Mouse (Mus musculus) cerebellum, postnatal 36 days (tissue): ENCODE measurements around the gene Ak2.
A peak's percentile ranks its signal among the peaks of the same experiment; 100 is the strongest.

ENCODE experiments used
- DNase-seq, 2 experiments: peaks; one replicate each; pipeline ENCODE4 v3.0.0; 2021 to 2022; ENCODE audit warnings: mixed read lengths in 2 of 2

Ak2 gene

DNA sequence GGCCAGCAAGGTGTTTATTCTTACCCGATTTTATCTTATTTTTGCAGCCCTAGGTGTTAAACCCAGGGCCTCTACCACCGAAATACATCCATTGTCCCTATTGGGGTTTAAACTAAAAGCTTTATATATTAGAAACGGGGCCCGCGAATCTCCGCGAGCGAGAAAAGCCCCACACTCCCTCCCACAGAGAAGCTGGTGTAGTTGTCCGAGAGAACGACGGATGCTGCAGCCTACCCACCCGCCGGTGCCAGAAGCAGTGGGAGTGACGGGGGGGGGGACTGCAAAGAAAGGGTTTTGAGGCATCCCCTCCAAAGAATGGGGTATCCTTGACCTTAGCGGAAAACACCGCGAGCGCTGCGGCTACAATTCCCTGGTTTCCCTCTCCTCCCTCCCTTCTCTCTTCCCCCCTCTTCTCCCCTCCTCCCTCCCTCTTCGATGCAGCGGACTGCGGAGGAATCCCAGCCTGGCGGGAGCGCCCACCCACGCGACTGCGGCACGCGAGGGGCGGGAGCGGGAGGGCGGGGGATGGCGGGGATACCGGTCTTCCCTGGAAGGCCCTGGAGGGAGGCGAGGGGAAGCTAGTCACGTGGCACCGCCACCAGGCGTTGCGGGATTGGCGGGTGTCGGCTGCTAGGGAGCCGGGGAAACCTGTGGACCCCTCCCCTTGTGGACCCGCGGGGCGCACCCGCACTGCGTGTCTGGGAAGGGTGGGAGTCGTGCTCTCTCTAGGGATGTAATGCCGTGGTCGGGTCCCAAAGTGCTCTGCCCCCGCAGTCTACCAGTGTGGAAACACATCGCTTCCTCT is 56.9 kb downstream of the Ak2 start:
- DNase-seq: peak; percentile 89 to 94

DNA sequence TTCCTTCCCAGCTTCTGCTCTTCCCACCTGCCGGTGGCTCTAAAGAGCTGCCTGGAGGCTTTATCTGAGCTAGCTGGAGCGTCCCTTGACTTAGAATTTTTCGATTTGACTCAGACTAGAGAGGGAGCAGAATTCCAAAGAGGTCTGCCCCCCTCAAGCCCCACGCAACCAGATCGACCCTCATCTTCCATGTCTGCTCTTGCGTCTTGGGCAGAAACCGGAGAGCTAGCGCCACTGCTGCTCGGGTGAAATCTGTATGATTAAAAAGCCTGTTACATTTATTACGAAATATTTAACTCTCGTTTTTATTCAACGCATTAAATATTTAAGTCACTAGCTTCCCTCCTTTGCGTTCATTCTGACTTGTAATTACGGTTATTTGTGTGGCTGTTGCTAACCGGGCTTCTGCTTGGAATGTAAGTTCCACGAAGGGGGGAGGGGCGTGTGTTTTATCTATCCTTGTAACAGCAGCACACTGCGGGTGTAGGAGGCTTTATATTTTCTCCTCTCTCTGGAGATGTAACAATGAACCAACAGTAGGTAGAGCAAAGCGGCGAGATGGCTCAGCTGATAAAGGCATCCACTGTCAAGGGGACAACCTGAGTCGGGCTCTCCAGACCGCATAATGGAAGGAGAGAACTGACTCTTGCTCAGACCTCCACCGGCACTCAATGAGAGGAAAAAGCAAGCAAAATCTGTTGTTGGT is 57.7 kb downstream of the Ak2 start:
- peak; percentile 55 to 65 for DNase-seq

DNA sequence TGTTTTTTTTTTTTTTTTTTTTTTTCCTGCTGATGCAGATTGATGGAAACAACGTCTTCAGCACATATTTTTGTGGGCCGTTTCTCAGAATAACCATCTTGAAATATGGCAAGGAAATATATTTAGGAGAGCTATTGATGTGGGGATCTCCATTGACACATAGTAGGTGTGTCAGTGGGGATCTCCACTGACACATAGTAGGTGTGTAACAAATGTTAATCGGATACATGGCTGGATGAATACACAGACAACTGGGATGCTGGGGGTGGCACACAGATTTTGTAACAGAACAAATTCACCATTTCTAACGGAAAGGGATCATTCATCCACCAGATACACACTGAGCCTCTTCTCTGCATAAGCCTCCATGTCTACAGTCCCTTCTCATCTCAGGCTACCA is 58.6 kb downstream of the Ak2 start:
- no peak for DNase-seq

DNA sequence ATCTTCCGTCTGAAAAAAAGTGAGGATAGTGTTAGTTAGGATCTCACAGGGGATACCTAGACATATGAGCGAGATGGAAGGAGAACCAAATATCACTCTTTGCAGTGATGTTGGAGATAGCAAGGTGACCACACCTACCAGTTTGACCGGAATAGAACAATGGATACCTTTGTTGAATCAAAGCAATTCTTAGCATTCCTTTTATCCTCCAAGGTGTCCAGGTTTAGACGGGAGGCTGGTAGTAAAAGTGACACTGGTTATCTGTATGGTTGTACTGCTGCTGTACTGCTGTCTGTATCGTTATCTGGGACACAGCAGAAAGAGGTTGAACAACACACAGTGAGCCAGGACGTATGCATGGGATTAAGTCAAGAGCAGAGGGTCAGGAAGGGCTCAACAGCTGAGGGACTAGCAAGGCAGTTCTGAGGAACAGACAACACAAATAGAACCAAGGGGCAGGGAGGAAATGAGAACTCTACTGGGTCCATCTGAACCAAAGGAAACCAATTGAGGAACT is 59.2 kb downstream of the Ak2 start:
- DNase-seq: no peak

DNA sequence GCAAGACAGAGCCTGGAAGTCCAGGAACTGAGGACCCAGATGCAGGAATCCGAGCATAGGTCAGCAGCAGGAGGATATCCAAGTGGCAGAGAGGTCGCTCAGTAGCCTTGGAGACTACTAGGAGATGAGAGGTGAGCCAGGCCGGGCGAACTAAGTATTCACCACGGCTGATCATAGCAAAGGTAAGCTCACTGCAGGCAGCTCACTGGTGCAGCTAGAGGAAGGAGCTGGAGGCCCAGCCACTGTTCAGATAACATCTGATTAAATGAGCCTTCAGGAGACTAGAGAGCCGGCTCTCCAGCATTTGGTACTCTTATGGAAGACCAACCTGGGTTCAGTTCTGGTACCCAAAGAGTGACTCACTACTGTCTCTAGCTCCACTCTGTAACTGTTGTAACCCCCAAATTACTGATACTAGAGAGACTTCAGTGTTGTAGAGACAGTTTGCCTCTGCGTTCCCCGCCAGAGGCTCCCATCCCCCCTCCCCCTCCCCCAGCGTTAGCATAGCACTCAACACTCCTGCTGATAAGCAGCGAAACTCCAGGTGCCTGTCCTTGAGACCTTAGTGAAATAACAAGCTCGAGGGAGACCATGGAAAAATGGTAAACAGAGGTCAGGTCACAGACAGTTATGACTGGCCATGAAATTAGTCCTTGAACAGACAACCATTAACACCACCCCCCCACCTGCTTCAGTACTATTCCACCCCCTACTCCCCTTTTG is 59.9 kb downstream of the Ak2 start:
- no peak for DNase-seq

DNA sequence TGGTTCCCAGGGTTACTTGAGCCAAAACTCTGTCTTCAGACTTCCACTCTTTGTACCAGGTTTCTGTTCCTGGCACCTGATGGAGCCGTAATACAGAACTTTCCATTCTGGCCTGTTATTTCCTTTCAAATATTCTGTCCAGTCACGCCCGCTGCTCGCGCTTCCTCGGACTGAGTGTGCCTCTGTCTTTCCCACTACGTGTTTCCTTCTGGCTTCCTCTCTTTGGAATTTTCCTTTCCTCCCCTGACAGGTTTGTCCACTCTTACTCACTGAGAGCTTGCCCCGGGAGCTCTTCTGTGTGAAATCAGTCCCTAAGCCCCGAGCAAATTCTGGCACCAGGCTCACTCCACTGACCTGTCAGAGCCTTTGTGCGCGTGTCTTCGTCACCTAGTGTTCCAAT is 63.0 kb downstream of the Ak2 start:
- DNase-seq: no peak

DNA sequence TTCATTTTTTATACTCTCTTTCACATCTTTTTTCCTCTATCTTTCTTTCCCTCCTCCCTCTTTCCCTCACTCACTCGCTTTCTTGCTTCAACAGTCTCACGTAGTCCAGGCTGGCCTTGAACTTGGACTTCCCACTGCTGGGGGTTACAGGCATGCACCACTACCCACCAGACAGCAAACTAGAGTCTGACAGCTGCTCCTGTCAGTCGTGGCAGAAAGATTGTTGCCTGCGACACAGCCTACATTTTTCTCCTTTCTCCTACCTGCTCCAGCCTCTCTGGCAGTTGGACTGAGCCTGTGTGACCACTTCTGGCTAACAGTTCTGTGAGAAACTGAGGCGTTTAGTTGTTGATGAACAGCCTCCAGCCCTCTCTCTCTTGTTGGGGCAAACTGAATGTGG is 63.8 kb downstream of the Ak2 start:
- DNase-seq: no peak

DNA sequence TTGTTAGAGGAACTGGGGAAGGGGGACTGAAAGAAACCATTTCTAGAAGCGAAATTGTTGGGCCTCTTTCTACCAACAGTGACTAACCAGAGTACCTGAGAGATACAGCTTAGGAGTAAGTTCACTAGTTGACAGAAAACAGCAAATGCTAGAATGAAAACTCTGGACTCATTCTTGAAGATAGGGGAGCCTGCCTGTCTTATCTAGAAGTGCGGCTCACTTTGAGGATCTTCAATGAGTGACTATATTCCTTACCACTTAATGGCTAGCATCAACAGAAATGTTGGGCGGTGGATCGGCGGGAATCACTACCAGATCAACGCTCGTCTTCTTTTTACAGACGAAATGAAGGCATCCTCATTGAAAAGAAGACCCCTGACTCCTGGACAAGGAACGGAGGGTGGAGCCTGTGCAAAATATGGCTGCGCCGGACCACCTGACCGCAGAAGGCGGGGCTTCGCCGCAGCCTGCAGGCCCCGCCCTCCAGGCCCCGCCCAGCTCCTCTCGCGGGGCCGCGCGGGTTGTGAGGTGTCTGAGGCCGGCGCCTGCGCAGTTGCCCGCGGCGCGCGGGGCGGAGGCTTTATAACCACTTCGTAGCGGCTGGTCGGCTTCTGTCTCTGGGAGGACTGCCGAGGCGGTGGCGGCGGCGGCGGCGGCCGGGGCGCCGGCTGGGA is 65.9 kb downstream of the Ak2 start:
- DNase-seq: peak; percentile 96 to 98

DNA sequence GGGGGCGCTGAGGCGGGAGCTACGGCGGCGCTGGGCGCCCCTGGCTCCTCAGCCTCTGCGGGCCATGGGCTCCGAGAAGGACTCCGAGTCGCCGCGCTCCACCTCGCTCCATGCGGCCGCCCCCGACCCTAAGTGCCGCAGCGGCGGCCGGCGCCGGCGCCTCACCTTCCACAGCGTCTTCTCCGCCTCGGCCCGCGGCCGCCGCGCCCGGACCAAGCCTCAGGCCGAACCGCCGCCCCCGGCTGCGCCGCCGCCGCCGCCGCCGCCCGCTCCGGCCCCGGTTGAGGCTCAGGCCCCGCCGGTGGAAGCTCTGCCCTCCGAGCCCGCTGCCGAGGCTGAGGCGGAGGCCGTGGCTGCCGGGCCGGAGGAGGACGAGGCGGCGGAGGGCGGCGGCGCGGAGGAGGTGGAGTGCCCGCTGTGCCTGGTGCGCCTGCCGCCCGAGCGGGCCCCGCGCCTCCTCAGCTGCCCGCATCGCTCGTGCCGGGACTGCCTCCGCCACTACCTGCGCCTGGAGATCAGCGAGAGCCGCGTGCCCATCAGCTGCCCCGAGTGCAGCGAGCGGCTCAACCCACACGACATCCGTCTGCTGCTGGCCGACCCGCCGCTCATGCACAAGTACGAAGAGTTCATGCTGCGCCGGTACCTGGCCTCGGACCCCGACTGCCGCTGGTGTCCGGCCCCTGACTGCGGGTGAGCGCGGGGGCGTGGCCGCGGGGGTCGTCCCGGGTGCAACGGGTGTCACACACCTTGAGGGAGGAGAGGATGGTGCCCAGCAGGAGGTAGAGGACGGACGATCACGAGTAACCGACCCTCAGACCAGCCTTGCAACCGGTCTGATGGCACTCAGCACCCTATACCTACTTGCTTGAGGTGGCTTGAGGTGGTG is 66.7 kb downstream of the Ak2 start, which contains the start of gene Rnf19b:
Gene Rnf19b (plus strand): TSS at position 65 of the 886 bp plus-strand sequence.
- peak; percentile 53 to 57 for DNase-seq

DNA sequence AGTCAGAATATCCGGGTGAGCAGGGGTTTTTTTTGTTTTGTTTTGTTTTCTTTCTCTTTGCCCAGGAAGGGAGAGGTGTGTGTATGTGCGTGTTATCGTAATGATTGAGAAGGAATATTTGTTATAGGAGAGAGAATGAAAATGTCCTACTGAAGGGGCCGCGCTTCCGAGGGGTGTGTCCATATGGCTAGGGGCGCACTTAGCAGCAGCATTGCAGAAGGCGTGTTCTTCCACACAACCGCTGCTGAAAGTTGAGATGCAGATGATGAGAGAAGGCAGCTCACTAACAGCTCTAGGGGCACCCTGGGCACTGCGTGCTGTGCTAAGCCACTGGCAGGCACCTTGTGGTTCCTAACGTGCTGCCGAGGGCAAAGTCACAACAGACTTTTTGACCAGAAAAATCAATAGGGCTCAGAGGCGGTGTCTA is 67.4 kb downstream of the Ak2 start:
- DNase-seq: no peak

DNA sequence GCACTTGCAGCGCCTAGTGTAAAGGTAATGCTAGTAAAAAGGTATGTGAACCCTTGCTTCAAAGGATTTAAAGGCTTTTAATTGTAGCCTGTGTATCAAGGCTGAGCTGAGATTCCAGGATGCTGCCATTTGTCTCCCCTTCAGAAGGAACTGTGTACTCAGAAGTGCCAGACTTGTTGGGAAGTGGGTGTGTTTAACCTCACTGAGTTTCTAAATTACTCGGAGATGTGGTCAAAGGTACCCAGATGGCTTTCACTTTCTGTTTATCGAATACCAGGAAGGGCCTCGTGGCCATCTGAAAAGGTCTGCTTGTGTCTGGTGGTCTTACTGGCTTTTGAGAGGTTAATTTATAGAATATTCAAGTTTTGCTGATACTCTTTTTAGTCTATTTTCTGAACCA is 68.2 kb downstream of the Ak2 start:
- no peak for DNase-seq
